Mouse (Mus musculus) limb, embryonic 15.5 days (tissue): Measurements from ENCODE around the gene Tcaf3. TPM values are rescaled to one million over a fixed set of nuclear protein-coding genes. Genes with fewer than 3 reads are reported as not detected.

Experiments
- ATAC-seq: fragments of 200-750 bp; cut with Nextera tagmentation; 2 replicates; pipeline ENCODE4 v1.8.0; 2017; ENCODE audit warnings: low read depth, moderate TSS enrichment; ENCODE audit not compliant: insufficient number of reproducible peaks, low FRiP score, low TSS enrichment
- H3K27ac ChIP-seq: fragments of 300-500 bp; sonication (generic); 2 replicates; pipeline ENCODE4 v1.5.1; 2015; ENCODE audit warnings: moderate library complexity, mild to moderate bottlenecking, inconsistent platforms
- H3K27me3 ChIP-seq: fragments of 300-500 bp; sonication (generic); 2 replicates; pipeline ENCODE4 v1.6.1; 2015; ENCODE audit warnings: inconsistent platforms
- H3K36me3 ChIP-seq: fragments of 300-500 bp; sonication (generic); 2 replicates; pipeline ENCODE4 v1.6.1; 2015; ENCODE audit warnings: inconsistent platforms
- H3K4me1 ChIP-seq: fragments of 300-500 bp; sonication (generic); 2 replicates; pipeline ENCODE4 v1.6.1; 2015; ENCODE audit warnings: inconsistent platforms
- H3K4me2 ChIP-seq: fragments of 300-500 bp; sonication (generic); 2 replicates; pipeline ENCODE4 v1.6.1; 2015; ENCODE audit warnings: mild to moderate bottlenecking, inconsistent platforms
- H3K4me3 ChIP-seq: fragments of 300-500 bp; sonication (generic); 2 replicates; pipeline ENCODE4 v1.5.1; 2015; ENCODE audit warnings: mild to moderate bottlenecking, inconsistent platforms
- H3K9ac ChIP-seq: fragments of 300-500 bp; sonication (generic); 2 replicates; pipeline ENCODE4 v1.6.1; 2015; ENCODE audit warnings: inconsistent platforms
- H3K9me3 ChIP-seq: fragments of 300-500 bp; sonication (generic); 2 replicates; pipeline ENCODE4 v1.6.1; 2016; ENCODE audit warnings: inconsistent platforms
- WGBS: fragments of 180-500 bp; shearing (Covaris S2); methylation state at CpG from one replicate; pipeline ENCODE4 v1.1.7; 2015; 5-methylcytosine and 5-hydroxymethylcytosine counted together
- polyA plus RNA-seq: library from polyadenylated mRNA; unstranded; fragments of >200 nt; fragmentation: Nextera tagmentation; extraction: Ambion mirVana; gene quantifications from 2 replicates; pipeline ENCODE4 v1.2.1, GENCODE M21; 2015

The Tcaf3 gene
- polyA plus RNA-seq, 1 experiment from 2014 or later = not detected

GRCm38 (mm10) chr6:42577433-42577832, 20.1 kb downstream of the Tcaf3 start:
- no peaks in the 10 kb centered on the region for H3K36me3 ChIP-seq
- H3K9ac ChIP-seq = no peak overlapping the region
- no peaks in the 10 kb centered on the region for H3K9me3 ChIP-seq
- no peaks in the 10 kb centered on the region for H3K27me3 ChIP-seq
- no peak overlapping the region for H3K4me3 ChIP-seq
- H3K4me2 ChIP-seq = no peak overlapping the region
- H3K4me1 ChIP-seq = no peaks in the 10 kb centered on the region
- WGBS = 95% methylated on average over 2 of the region's 2 CpGs
- H3K27ac ChIP-seq = no peak overlapping the region
- ATAC-seq = no peak

- no peak overlapping the region for H3K4me3 ChIP-seq
Measured at GRCm38 (mm10) chr6:42568205-42568604, 29.3 kb downstream of the Tcaf3 start.

DNA sequence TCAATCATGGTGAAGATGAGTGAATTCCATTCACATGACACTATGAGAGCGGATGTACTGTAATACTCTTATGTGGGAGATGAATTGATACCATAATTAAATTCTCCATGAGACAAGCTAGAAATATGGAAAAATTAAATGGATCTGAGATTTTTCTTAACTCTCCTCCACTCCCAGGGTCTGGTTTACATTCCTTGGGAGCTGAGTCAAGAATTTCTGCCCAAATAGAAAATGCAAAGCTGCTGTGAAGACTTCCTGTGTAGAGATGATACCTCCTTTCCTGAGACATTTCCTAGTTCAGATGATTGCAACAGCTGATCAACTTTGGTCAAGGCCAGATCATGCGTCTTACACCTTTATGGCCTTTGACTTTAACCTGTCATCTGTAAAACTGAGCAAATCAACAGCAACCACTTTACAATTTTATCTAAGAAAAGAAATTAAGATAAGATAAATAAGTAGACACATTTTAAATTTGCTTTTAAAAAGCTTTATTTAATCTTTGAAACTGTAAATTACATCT, 31.4 kb downstream of the Tcaf3 start:
- ATAC-seq = no peak
- 80% methylated on average over 2 of the region's 2 CpGs for WGBS
- no peak overlapping the region for H3K27ac ChIP-seq
- no peak overlapping the region for H3K4me3 ChIP-seq
- no peak overlapping the region for H3K4me2 ChIP-seq
- no peak overlapping the region for H3K9ac ChIP-seq
- no peaks in the 10 kb centered on the region for H3K27me3 ChIP-seq
- no peaks in the 10 kb centered on the region for H3K4me1 ChIP-seq
- H3K9me3 ChIP-seq = no peaks in the 10 kb centered on the region
- no peaks in the 10 kb centered on the region for H3K36me3 ChIP-seq

More at GRCm38 (mm10) chr6:42568205-42568604, 29.3 kb downstream of the Tcaf3 start:
- Histone ChIP-seq H3K9ac (no peak overlapping the region), H3K27ac (no peak overlapping the region), H3K9me3 (no peaks in the 10 kb centered on the region), H3K4me2 (no peak overlapping the region), H3K27me3 (no peaks in the 10 kb centered on the region), H3K4me1 (no peaks in the 10 kb centered on the region), H3K36me3 (no peaks in the 10 kb centered on the region)
- WGBS = 56% methylated on average over 2 of the region's 2 CpGs
- ATAC-seq = no peak

- Histone ChIP-seq H3K4me2 (no peak overlapping the region), H3K4me3 (no peak overlapping the region), H3K4me1 (no peaks in the 10 kb centered on the region), H3K27me3 (no peaks in the 10 kb centered on the region), H3K36me3 (no peaks in the 10 kb centered on the region), H3K9me3 (no peaks in the 10 kb centered on the region), H3K9ac (no peak overlapping the region), H3K27ac (no peak overlapping the region)
- WGBS = 28% methylated on average over 2 of the region's 2 CpGs
- no peak for ATAC-seq
Measured at GRCm38 (mm10) chr6:42562280-42562679, 35.2 kb downstream of the Tcaf3 start.

- ATAC-seq = no peak
- Histone ChIP-seq H3K9me3 (no peaks in the 10 kb centered on the region), H3K27me3 (no peaks in the 10 kb centered on the region), H3K4me3 (no peak overlapping the region), H3K4me2 (no peak overlapping the region), H3K9ac (no peak overlapping the region), H3K4me1 (no peaks in the 10 kb centered on the region), H3K27ac (no peak overlapping the region), H3K36me3 (no peaks in the 10 kb centered on the region)
- WGBS = 32% methylated on average over 5 of the region's 5 CpGs
Measured at GRCm38 (mm10) chr6:42560885-42561284, 36.6 kb downstream of the Tcaf3 start.

- no peaks in the 10 kb centered on the region for H3K36me3 ChIP-seq
- 93% methylated on average over 14 of the region's 14 CpGs for WGBS
- H3K4me2 ChIP-seq = no peak overlapping the region
- H3K4me1 ChIP-seq = no peaks in the 10 kb centered on the region
- no peaks in the 10 kb centered on the region for H3K27me3 ChIP-seq
- H3K4me3 ChIP-seq = no peak overlapping the region
- no peak for ATAC-seq
- H3K27ac ChIP-seq = no peak overlapping the region
- H3K9ac ChIP-seq = no peak overlapping the region
- H3K9me3 ChIP-seq = no peaks in the 10 kb centered on the region
Measured at GRCm38 (mm10) chr6:42558641-42559040, 38.9 kb downstream of the Tcaf3 start.

GRCm38 (mm10) chr6:42547461-42547860, 50.0 kb downstream of the Tcaf3 start, which contains the start of gene Olfr455:
Gene Olfr455, minus strand, starts transcription at chr6:42547587.
- Histone ChIP-seq H3K9ac (no peak within 1 kb of the TSS), H3K36me3 (no peaks in the 10 kb centered on the region), H3K4me2 (no peak within 1 kb of the TSS), H3K4me1 (no peaks in the 10 kb centered on the region), H3K27me3 (no peaks in the 10 kb centered on the region), H3K4me3 (no peak within 1 kb of the TSS), H3K27ac (no peak within 1 kb of the TSS), H3K9me3 (no peaks in the 10 kb centered on the region)
- WGBS = 79% methylated on average over 4 of the region's 4 CpGs
- no peak for ATAC-seq

DNA sequence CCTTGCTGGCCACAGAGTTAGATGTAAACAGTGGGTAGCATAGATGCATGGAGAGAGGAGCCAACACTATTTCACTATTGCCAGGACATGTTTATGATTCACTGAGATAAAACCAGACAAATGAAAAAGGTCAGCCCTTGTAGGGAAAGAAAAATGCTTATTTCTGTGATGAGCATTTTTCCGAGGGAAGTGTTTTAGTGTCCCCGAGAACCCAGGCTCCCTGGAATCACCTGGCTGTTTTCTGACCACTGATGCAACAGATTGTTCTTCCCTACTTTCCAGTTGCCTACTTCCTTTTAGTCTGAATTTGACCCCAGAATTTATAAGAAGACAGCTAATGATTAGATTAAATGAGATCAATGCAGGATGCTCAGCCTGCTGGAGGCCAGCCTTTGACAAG, 51.3 kb downstream of the Tcaf3 start:
- 79% methylated on average over 2 of the region's 2 CpGs for WGBS
- no peaks in the 10 kb centered on the region for H3K9me3 ChIP-seq
- H3K27me3 ChIP-seq = no peaks in the 10 kb centered on the region
- no peak for ATAC-seq
- H3K9ac ChIP-seq = no peak overlapping the region
- H3K4me3 ChIP-seq = no peak overlapping the region
- no peaks in the 10 kb centered on the region for H3K36me3 ChIP-seq
- no peak overlapping the region for H3K4me2 ChIP-seq
- H3K27ac ChIP-seq = no peak overlapping the region
- no peaks in the 10 kb centered on the region for H3K4me1 ChIP-seq

DNA sequence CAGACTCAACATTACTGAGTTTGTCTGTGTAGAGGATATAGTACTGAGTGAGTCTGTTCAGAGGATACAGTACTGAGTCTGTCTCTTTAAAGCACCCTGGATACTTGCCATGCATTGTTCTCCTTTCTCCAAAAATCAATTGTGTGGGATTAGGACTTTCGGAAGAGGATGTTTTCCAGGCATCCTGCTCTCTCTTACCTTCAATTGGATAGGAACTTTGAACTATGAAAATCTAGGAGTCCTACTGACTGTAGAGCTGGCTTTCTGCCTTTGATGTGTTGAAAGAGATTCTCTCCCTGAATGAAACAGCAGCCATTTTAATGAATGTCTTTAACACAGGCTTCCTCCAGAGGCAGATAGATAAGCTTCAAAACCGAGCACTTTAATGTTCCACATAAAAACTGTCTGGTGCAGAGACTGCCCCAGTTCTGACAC, 52.0 kb downstream of the Tcaf3 start:
- H3K9ac ChIP-seq = no peak overlapping the region
- no peak for ATAC-seq
- H3K9me3 ChIP-seq = no peaks in the 10 kb centered on the region
- H3K4me1 ChIP-seq = no peaks in the 10 kb centered on the region
- no peaks in the 10 kb centered on the region for H3K27me3 ChIP-seq
- no peak overlapping the region for H3K27ac ChIP-seq
- H3K4me3 ChIP-seq = no peak overlapping the region
- H3K4me2 ChIP-seq = no peak overlapping the region
- 31% methylated on average over 2 of the region's 2 CpGs for WGBS
- no peaks in the 10 kb centered on the region for H3K36me3 ChIP-seq

DNA sequence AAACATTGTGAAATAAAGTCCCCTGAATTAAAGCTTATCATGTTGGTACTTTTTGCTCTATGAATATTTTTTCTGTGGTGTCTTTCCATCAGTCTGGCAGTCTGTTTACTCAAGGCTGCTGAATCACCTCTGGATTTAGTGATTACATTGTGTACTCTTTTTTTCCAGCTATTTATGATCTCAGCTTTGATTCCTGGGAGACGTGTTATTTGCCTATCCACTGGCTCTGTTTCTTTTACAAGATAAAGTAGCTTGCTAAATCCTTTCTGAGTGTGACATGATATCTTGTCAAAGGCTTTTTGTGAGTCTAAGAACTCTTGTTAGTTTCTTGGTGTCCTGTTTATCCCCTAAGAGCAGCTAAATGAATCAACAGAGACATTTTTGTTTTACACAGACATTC, 52.6 kb downstream of the Tcaf3 start:
- Histone ChIP-seq H3K4me3 (no peak overlapping the region), H3K4me1 (no peaks in the 10 kb centered on the region), H3K27ac (no peak overlapping the region), H3K4me2 (no peak overlapping the region), H3K36me3 (no peaks in the 10 kb centered on the region), H3K27me3 (no peaks in the 10 kb centered on the region), H3K9me3 (no peaks in the 10 kb centered on the region), H3K9ac (no peak overlapping the region)
- WGBS = 43% methylated on average over 1 of the region's 1 CpGs
- ATAC-seq = no peak

GRCm38 (mm10) chr6:42542036-42543031, 55.2 kb downstream of the Tcaf3 start:
- no peaks in the 10 kb centered on the region for H3K4me1 ChIP-seq
- H3K27ac ChIP-seq = peak overlapping the region; percentile 44
- no peak overlapping the region for H3K4me2 ChIP-seq
- H3K36me3 ChIP-seq = no peaks in the 10 kb centered on the region
- no peaks in the 10 kb centered on the region for H3K27me3 ChIP-seq
- H3K9ac ChIP-seq = no peak overlapping the region
- H3K4me3 ChIP-seq = no peak overlapping the region
- H3K9me3 ChIP-seq = no peaks in the 10 kb centered on the region
- WGBS = 41% methylated on average over 4 of the region's 4 CpGs
- no peak for ATAC-seq

- H3K9me3 ChIP-seq = no peaks in the 10 kb centered on the region
- H3K27me3 ChIP-seq = no peaks in the 10 kb centered on the region
- H3K4me2 ChIP-seq = no peak overlapping the region
- H3K4me1 ChIP-seq = no peaks in the 10 kb centered on the region
- H3K4me3 ChIP-seq = no peak overlapping the region
- H3K27ac ChIP-seq = no peak overlapping the region
- 40% methylated on average over 1 of the region's 1 CpGs for WGBS
- H3K9ac ChIP-seq = no peak overlapping the region
- H3K36me3 ChIP-seq = no peaks in the 10 kb centered on the region
- no peak for ATAC-seq
Measured at GRCm38 (mm10) chr6:42540681-42541080, 56.8 kb downstream of the Tcaf3 start.
